Mouse (Mus musculus): ENCODE measurements around the gene Auts2. TPM values are rescaled to one million over a fixed set of nuclear protein-coding genes. Genes with fewer than 3 reads are reported as not detected.

The Auts2 gene
- polyA plus RNA-seq, 1 experiment from 2014 or later, result 34.5 TPM

- ATAC-seq (peak; percentile 60), DNase-seq (ENCODE audit: low spot score) (peak; percentile 86)
- Histone ChIP-seq H3K4me2 (ENCODE audit: low read length) (0 out of 2 replicates have a peak overlapping the region, but pooled peaks have one; percentile 12), H3K27ac (ENCODE audit: low read depth, low read length) (peak overlapping the region; percentile 76), H3K9ac (ENCODE audit: low read length) (no peak overlapping the region), H3K4me3 (ENCODE audit: low read depth, low read length) (no peak overlapping the region), H3K27me3 (replicated peaks; ENCODE audit: control insufficient read depth, insufficient read depth, low read length) (0 out of 2 replicates have a peak, but pooled peaks cover 3% of the 10 kb centered on the region), H3K36me3 (ENCODE audit: control insufficient read depth, insufficient read depth, low read length) (no peaks in the 10 kb centered on the region), H3K9me3 (replicated peaks; ENCODE audit: control insufficient read depth, low read length) (no peaks in the 10 kb centered on the region), H3K4me1 (ENCODE audit: control insufficient read depth, insufficient read depth, low read length) (peaks cover 41% of the 10 kb centered on the region)
- WGBS, result 7% methylated on average over 7 of the region's 7 CpGs
Measured at GRCm38 (mm10) chr5:131601934-131602692, 941.0 kb downstream of the Auts2 start.

GRCm38 (mm10) chr5:131600325-131601125, 942.6 kb downstream of the Auts2 start:
- Histone ChIP-seq H3K27ac (ENCODE audit: low read depth, low read length) (peak overlapping the region; percentile 76), H3K9me3 (replicated peaks; ENCODE audit: control insufficient read depth, low read length) (no peaks in the 10 kb centered on the region), H3K4me1 (ENCODE audit: control insufficient read depth, insufficient read depth, low read length) (peaks cover 56% of the 10 kb centered on the region), H3K27me3 (replicated peaks; ENCODE audit: control insufficient read depth, insufficient read depth, low read length) (0 out of 2 replicates have a peak, but pooled peaks cover 3% of the 10 kb centered on the region), H3K9ac (ENCODE audit: low read length) (0 out of 2 replicates have a peak overlapping the region, but pooled peaks have one; percentile 18), H3K36me3 (ENCODE audit: control insufficient read depth, insufficient read depth, low read length) (no peaks in the 10 kb centered on the region), H3K4me2 (ENCODE audit: low read length) (peak overlapping the region; percentile 18), H3K4me3 (ENCODE audit: low read depth, low read length) (no peak overlapping the region)
- DNase-seq (ENCODE audit: low spot score) (peak; percentile 89), ATAC-seq (peak; percentile 76)
- WGBS, result under 1% methylated on average over 14 of the region's 14 CpGs

- 61% methylated on average over 3 of the region's 3 CpGs for WGBS
- Histone ChIP-seq H3K9me3 (replicated peaks; ENCODE audit: control insufficient read depth, low read length) (no peaks in the 10 kb centered on the region), H3K27me3 (replicated peaks; ENCODE audit: control insufficient read depth, insufficient read depth, low read length) (0 out of 2 replicates have a peak, but pooled peaks cover 3% of the 10 kb centered on the region), H3K36me3 (ENCODE audit: control insufficient read depth, insufficient read depth, low read length) (no peaks in the 10 kb centered on the region), H3K4me2 (ENCODE audit: low read length) (no peak overlapping the region), H3K27ac (ENCODE audit: low read depth, low read length) (peak overlapping the region; percentile 35; the same call in 1 of the 2 replicates), H3K9ac (ENCODE audit: low read length) (no peak overlapping the region), H3K4me1 (ENCODE audit: control insufficient read depth, insufficient read depth, low read length) (peaks cover 53% of the 10 kb centered on the region), H3K4me3 (ENCODE audit: low read depth, low read length) (no peak overlapping the region)
- no peak for ATAC-seq
- DNase-seq (ENCODE audit: low spot score), result no peak
Measured at GRCm38 (mm10) chr5:131597503-131597902, 945.6 kb downstream of the Auts2 start.

- Histone ChIP-seq H3K9me3 (replicated peaks; ENCODE audit: control insufficient read depth, low read length) (no peaks in the 10 kb centered on the region), H3K27ac (ENCODE audit: low read depth, low read length) (peak overlapping the region; percentile 67), H3K4me3 (ENCODE audit: low read depth, low read length) (no peak overlapping the region), H3K27me3 (replicated peaks; ENCODE audit: control insufficient read depth, insufficient read depth, low read length) (0 out of 2 replicates have a peak, but pooled peaks cover 3% of the 10 kb centered on the region), H3K4me2 (ENCODE audit: low read length) (peak overlapping the region; percentile 6; the same call in 1 of the 2 replicates), H3K9ac (ENCODE audit: low read length) (peak overlapping the region; percentile 22; the same call in 1 of the 2 replicates), H3K4me1 (ENCODE audit: control insufficient read depth, insufficient read depth, low read length) (peaks cover 44% of the 10 kb centered on the region), H3K36me3 (ENCODE audit: control insufficient read depth, insufficient read depth, low read length) (no peaks in the 10 kb centered on the region)
- 2% methylated on average over 10 of the region's 10 CpGs for WGBS
- peak; percentile 69 for DNase-seq (ENCODE audit: low spot score)
- ATAC-seq, result peak; percentile 24; the same call in 1 of the 2 replicates
Measured at GRCm38 (mm10) chr5:131596591-131596990, 946.6 kb downstream of the Auts2 start.

- no peak overlapping the region for H3K4me2 ChIP-seq (ENCODE audit: low read length)
- peak overlapping the region; percentile 67 for H3K27ac ChIP-seq (ENCODE audit: low read depth, low read length)
- 0 out of 2 replicates have a peak, but pooled peaks cover 3% of the 10 kb centered on the region for H3K27me3 ChIP-seq (replicated peaks; ENCODE audit: control insufficient read depth, insufficient read depth, low read length)
- DNase-seq (ENCODE audit: low spot score) (no peak), ATAC-seq (no peak)
- H3K4me3 ChIP-seq (ENCODE audit: low read depth, low read length), result no peak overlapping the region
- peaks cover 35% of the 10 kb centered on the region for H3K4me1 ChIP-seq (ENCODE audit: control insufficient read depth, insufficient read depth, low read length)
- no peaks in the 10 kb centered on the region for H3K9me3 ChIP-seq (replicated peaks; ENCODE audit: control insufficient read depth, low read length)
- H3K36me3 ChIP-seq (ENCODE audit: control insufficient read depth, insufficient read depth, low read length), result no peaks in the 10 kb centered on the region
- 24% methylated on average over 8 of the region's 8 CpGs for WGBS
- H3K9ac ChIP-seq (ENCODE audit: low read length), result no peak overlapping the region
Measured at GRCm38 (mm10) chr5:131595730-131596129, 947.4 kb downstream of the Auts2 start.

GRCm38 (mm10) chr5:131594597-131594996, 948.5 kb downstream of the Auts2 start:
- DNase-seq (ENCODE audit: low spot score), result peak; percentile 40
- Histone ChIP-seq H3K4me2 (ENCODE audit: low read length) (no peak overlapping the region), H3K27me3 (replicated peaks; ENCODE audit: control insufficient read depth, insufficient read depth, low read length) (0 out of 2 replicates have a peak, but pooled peaks cover 3% of the 10 kb centered on the region), H3K9me3 (replicated peaks; ENCODE audit: control insufficient read depth, low read length) (no peaks in the 10 kb centered on the region), H3K4me3 (ENCODE audit: low read depth, low read length) (no peak overlapping the region), H3K4me1 (ENCODE audit: control insufficient read depth, insufficient read depth, low read length) (peaks cover 24% of the 10 kb centered on the region), H3K27ac (ENCODE audit: low read depth, low read length) (no peak overlapping the region), H3K36me3 (ENCODE audit: control insufficient read depth, insufficient read depth, low read length) (no peaks in the 10 kb centered on the region), H3K9ac (ENCODE audit: low read length) (no peak overlapping the region)
- 46% methylated on average over 3 of the region's 3 CpGs for WGBS
- ATAC-seq, result no peak

GRCm38 (mm10) chr5:131593261-131593660, 949.9 kb downstream of the Auts2 start:
- Histone ChIP-seq H3K9me3 (replicated peaks; ENCODE audit: control insufficient read depth, low read length) (no peaks in the 10 kb centered on the region), H3K36me3 (ENCODE audit: control insufficient read depth, insufficient read depth, low read length) (no peaks in the 10 kb centered on the region), H3K4me1 (ENCODE audit: control insufficient read depth, insufficient read depth, low read length) (peaks cover 23% of the 10 kb centered on the region), H3K4me2 (ENCODE audit: low read length) (no peak overlapping the region), H3K9ac (ENCODE audit: low read length) (no peak overlapping the region), H3K27me3 (replicated peaks; ENCODE audit: control insufficient read depth, insufficient read depth, low read length) (0 out of 2 replicates have a peak, but pooled peaks cover under 1% of the 10 kb centered on the region), H3K27ac (ENCODE audit: low read depth, low read length) (no peak overlapping the region), H3K4me3 (ENCODE audit: low read depth, low read length) (no peak overlapping the region)
- no peak for ATAC-seq
- no peak for DNase-seq (ENCODE audit: low spot score)
- WGBS, result 93% methylated on average over 10 of the region's 10 CpGs

- no peak overlapping the region for H3K4me2 ChIP-seq (ENCODE audit: low read length)
- H3K9ac ChIP-seq (ENCODE audit: low read length), result no peak overlapping the region
- no peak for ATAC-seq
- H3K9me3 ChIP-seq (replicated peaks; ENCODE audit: control insufficient read depth, low read length), result no peaks in the 10 kb centered on the region
- no peak for DNase-seq (ENCODE audit: low spot score)
- H3K4me3 ChIP-seq (ENCODE audit: low read depth, low read length), result no peak overlapping the region
- H3K4me1 ChIP-seq (ENCODE audit: control insufficient read depth, insufficient read depth, low read length), result peaks cover 20% of the 10 kb centered on the region
- no peaks in the 10 kb centered on the region for H3K36me3 ChIP-seq (ENCODE audit: control insufficient read depth, insufficient read depth, low read length)
- H3K27ac ChIP-seq (ENCODE audit: low read depth, low read length), result no peak overlapping the region
- 92% methylated on average over 6 of the region's 6 CpGs for WGBS
- H3K27me3 ChIP-seq (replicated peaks; ENCODE audit: control insufficient read depth, insufficient read depth, low read length), result no peaks in the 10 kb centered on the region
Measured at GRCm38 (mm10) chr5:131589948-131590467, 953.1 kb downstream of the Auts2 start.
